Mouse (Mus musculus) brain, adult 2 months (tissue): ENCODE measurements at regions not wholly inside any gene's neighbourhood (a gene's known extent, or its start where the extent isn't known, plus 50 kb on each side); places are given as distances from the start of the nearest gene placed in this dataset.
"Not testable (repeated sequence)": the region's sequence is repeated elsewhere in the genome, so short reads cannot be mapped to it uniquely, and the experiment has no call there.

Experiments
- DNase-seq: peaks from one replicate; pipeline ENCODE4 v3.0.0; 2011; ENCODE audit warnings: low read depth, low spot score

DNA sequence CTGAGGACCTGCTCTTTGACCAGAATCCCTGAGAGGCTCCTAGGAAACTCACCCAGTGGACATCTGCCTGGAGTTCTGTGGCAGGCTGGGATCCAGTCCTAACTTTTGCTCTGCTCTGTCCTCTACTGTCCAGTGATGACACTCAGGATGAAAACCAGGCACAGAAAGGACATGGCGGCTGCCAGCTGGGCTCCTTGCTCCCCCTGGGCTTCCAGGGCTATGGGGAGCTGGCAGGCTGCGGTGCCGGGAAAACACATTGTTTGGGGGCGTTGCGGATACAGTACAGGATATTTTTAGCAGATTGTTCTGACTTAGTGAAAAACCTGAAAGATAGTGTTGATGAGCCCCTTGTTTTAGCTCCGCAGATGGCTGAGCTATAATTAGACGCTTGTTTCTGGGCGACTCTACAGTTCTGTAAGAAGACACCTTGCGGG is 94.2 kb upstream of the Klf13 start:
- peak; percentile 97 for DNase-seq

DNA sequence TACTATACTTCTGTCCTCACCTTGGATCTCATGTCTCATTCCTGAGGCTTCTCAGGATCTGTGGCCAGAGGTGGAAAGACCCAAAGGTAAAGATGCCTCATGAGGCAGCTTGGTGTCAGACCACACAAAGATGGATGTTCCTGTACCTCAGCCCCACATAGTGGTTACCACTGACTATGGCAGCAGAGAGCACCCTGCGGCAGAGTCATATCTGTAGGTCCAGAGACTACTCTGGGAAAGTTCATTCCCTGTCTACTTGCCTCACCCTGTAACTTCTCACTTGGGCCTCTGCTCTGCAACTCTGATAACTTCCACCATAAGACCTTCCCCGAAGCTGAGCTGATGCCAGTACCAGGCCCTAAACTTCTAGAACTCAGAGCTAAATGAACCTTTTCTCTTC is 91.9 kb upstream of the Klf13 start:
- DNase-seq: no peak

DNA sequence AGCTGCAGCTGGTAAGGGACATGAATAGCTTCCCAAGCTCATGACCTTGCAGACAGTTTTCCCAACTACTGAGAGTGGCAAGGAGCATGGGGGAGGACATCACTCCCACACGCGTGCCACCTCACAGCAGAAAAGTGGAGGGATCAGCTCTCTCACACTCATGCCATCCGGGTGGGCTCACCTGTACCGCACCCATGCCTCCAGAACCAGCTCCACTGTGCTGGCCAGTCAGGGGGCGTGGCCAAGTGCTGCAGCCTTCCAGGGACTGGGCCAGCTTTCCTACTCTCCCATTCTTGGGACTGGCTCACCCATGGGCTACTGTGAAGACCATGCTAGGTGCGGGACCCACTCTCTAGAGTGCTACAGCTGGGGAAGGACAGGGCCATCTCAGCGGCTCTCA is 88.4 kb upstream of the Klf13 start:
- DNase-seq: no peak

DNA sequence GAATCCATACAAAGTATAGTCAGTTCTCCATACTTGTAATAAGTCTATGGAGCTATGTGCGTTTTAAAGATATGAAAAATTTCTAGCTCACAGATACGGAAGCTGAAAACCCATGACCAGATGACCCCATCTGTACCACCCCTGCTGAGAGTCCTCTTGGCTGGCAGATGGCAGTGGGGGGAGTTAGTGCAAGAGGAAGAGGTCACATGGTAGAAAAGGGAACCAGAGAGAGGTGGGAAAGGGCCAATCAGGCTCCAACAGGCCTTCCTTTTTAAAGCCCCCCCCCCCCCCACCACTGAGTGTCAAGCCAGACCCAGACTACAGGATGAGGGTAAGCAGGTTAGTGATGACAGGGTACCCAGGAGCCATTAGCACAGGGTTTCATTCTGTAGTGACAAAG is 86.4 kb upstream of the Klf13 start:
- no peak for DNase-seq

DNA sequence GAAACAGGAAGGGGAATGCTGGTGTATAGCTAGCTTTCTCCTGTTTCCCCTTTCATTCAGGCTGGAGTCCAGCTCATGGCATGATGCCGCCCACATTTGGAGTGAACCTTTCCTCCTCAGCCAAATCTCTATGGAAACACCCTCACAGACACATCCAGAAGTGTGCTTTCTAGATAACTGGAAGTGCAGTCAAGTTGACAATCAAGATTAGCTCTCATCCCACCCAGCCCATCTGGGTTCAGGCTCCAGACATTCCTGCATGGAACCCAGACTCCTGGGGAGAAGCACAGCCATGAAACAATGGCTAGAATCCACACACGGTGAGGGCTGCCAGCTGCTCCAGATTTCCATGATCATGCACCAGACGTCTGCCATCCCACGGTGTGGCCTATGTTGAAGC is 85.5 kb upstream of the Klf13 start:
- peak; percentile 80 for DNase-seq

DNA sequence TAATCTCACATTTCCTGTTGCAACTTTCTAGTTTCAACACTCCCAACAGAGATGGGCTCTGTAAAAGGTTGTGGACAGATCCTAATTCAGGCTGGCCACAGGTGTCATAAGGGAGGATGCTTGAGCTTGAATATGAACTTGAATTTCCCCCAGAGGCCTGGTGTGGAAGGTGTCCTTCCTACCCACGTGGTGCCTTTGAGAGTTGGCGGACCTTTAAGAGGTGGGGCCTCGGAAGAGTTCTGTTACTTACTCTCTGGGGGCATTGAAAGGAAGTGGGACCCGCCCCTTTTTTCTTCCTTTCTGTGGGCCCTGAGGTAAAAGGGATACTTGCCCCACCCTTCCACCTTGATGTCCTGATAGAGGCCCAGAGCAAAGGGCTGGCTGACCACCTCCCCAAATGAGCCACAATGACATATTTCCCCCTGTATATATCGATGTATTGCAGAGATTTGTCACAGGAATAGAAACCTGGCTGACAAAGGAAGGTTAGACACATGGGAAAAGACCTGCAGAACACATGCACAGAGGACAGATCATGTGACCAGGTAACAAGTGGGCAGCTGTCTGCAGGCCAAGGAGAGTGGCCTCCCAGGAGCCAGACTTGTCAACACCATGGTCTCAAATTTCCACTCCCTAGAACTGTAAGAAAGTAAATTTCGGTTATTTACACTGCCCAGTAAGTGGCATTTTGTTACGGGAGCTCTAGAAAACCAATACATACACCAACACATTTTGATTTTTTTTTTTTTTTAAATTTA is 84.2 kb upstream of the Klf13 start:
- DNase-seq: no peak

DNA sequence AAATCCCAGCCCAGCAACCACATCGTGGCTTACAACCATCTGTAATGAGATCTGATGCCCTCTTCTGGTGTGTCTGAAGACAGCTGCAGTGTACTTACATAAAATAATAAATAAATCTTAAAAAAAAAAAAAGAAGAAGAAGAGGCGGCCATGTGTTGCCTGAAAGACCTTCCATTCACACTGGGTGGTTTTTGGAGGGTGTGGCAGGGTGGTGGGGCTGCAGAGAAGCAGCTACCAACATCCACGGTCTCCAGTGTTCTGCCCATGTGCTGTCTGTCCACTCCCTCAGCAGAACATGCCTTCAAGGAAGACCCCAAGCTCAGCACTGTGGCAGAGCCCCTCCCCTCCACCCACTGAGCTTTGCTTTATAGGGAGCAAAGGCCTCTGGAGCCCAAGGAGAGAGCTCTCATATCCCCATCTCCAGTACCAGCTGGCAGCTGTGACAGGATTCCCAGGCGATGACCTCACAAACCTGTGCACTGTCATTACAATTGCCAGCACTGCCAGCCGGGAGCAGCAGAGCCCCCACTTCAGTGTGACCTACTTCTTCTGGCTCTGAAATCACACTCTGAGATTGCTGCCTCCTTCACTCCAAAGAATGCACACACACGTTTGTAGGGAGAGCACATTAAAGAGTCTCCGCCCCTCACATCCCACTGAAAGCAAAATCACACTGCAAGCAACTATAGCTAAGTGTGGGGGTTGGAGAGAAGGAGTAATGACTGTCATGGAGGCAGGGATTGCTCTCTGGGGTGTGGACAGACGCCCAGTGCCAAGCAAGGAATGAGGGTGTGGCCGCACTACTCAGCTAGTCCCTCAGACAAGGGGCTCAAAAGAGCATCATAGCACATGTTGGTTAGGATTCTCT is 82.8 kb upstream of the Klf13 start:
- peak; percentile 94 for DNase-seq

DNA sequence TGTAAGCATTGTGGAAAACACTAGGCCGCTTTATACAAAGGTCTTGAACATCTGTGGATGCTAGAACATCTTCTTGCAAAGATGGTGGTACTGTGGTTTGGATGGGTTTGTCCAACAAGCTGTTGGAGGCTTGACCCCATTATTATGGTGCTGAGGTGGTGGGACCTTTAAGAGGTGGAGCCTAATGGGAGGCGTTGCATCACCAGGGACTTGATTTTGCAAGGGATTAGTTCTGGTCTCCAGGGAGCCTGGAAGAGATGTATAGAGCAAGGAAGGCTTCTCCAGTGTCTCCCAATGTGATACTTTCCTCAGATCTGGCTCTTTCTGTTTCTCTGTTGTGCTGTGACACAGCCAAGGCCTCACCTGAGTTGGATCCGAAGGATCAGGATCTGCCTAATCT is 79.4 kb upstream of the Klf13 start:
- no peak for DNase-seq

DNA sequence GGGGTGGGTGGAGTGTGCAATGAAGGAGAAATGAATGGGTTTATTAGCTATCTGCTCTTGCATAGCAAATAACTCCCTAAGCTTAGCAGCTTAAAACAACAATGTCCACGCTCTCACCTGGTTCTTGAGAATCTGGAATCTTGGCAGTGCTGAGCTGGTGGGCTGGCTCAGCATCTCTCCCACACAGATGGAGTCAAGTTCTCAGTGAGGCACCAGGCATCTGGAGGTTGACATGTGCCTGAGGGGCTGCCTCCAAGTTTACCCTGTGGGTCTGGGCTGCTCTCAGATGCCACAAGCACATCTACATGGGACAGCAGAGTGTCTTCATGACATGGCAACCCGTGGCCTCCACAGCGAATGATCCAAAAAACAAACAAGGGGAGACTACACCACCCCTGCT is 78.2 kb upstream of the Klf13 start:
- peak; percentile 42 for DNase-seq

DNA sequence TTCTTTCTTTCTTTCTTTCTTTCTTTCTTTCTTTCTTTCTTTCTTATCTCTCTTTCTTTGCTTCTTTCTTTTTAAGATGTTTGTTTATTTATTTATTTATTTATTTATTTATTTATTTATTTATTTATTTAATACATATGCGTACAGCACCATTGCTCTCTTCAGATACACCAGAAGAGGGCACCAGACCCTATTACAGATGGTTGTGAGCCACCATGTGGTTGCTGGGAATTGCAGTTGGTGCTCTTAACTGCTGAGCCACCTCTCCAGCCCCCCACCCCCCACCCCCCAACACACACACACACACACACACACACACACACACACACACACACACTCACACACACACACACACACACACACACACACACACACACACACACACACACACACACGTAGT is 76.4 kb upstream of the Klf13 start:
- not testable (repeated sequence) for DNase-seq

DNA sequence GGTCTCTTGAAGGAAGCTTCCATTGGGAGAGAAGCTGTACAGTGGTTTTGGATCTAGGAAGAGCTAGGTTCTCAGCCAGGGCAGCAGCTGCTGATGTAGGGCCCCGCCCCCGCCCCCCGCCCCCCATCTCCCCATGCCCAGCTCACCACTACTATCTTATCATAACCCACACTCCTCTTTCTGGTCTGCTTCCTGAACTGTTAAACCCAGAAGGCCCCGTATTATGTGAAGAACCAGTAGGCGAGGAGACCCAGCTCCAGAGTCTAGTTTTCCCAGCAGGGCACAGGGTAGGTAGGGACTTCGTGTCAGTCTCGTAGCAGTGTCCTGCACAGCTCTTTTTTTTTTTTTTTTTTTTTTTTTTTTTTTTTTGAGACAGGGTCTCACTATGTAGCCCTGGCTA is 75.5 kb upstream of the Klf13 start:
- DNase-seq: no peak

DNA sequence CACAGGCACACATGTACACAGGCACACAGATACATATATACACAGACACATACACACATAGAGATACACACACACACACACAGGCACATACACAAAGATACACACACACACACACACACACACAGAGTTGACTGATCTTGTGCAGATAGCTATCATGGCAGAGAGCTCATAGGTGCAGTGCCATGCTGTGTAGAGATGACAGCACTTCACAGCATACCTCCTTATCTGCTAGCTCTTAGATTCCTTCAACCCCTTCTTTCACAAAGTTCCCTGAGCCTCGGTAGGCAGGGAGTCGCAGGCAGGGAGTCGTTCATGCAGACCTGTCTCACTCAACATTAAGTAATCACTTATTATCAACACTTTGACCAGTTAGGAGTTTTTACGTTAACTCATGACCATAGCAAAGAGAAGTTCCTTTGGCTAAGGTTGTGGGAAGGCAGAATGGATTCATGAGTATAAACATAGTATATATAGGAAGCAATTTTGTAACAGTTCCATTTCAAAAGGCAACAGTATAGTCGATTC is 74.4 kb upstream of the Klf13 start:
- no peak for DNase-seq

DNA sequence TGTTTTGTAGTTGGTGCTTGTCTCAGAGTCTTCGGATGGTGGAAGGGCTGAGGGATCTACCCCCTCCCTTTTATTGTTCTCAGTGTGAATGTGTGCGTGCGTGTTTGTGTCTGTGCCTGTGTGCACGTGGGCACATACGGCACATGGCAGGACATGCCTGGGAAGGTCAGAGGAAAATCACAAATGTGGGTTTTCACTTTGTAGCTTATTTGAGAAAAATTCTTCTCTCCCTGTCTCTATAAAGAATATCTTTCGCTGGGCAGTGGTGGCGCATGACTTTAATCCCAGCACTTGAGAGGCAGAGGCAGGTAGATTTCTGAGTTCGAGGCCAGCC is 73.5 kb upstream of the Klf13 start:
- DNase-seq: no peak

DNA sequence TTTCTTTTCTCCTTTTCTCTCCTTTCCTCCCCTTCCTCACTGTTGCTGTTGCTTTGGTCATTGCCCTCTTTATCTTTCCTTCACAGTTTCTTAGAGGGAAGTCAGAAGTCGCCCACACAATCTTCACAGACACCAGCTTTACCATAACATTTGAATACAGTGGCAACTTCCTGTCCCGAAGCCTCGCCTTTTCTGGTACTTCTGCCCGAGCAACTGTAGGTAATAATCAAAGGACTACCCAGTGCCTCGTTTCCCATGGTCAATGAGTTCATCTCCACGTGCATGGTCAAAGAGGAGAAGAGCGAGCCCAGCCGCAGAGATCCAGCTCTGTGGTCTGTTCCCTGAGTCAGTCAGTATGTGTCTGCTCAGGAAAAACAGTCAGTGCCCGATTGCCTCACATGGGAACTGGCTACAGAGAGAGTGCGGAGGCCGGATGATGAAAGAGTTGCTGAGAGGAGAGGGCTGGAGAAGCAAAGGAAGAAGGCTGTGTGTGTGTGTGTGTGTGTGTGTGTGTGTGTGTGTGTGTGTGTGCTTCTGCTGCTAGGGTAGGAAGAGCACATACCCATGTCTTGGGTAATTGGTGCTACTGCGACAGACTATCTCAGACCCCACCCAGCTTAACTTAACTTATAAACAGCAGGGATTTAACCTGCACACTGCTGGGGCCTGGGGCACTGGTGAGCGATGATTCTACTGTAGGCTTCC is 73.0 kb upstream of the Klf13 start:
- DNase-seq: peak; percentile 72

DNA sequence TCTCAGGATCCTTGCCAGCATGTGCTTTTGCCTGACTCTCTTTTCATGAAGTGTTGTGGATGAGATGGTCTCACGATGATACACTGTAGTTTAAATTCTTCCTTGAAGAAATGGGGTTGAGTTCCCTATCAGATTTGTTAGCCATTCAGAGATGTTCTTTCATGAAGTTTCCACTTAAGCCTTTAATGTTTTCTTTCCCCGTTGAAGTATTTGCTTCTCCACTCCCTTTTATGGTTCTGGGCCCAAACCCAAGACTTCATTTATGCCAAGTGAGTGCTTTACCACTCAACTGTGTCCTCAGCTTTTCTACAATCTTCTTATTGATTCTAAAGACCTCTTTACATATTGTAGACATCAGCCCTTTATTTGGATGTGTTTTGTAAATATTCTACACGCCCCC is 71.9 kb upstream of the Klf13 start:
- no peak for DNase-seq

DNA sequence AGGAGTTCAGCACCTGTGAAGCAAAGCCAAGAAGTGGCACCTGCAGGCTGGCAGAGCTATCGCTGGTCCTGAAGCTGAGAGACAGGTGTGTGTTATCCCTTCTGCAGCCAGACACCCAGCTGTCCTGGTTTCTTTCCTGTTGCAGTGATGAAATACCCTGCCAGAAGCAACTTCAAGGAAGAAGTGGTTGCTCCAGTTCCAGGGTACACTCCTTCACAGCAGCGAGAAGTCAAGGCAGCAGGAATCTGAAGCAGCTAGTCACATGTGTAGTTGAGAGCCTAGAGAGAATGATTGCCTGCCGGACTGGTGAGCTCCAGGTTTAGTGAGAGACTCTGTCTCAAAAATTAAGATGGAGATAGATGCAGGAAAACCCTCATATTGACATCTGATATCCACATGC is 69.1 kb upstream of the Klf13 start:
- DNase-seq: no peak

DNA sequence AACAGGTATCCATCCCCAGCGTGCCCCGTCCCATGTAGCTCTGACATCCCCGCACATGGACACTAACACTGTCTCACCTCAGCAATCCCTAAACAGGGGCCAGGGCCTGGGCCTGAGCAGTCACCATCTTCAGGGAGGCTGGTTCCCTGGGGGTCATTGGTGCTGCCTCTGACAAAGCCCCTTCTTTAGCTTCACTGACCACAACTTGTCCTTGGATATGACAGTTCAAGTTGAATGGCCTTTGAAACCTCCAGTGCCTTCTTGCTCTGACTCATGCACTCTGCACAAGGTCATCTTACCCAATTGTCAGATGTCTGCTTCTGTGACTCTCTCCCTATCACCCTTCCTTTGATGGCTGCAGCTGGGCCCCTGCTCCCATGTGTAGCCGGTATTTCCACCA is 68.2 kb upstream of the Klf13 start:
- no peak for DNase-seq

DNA sequence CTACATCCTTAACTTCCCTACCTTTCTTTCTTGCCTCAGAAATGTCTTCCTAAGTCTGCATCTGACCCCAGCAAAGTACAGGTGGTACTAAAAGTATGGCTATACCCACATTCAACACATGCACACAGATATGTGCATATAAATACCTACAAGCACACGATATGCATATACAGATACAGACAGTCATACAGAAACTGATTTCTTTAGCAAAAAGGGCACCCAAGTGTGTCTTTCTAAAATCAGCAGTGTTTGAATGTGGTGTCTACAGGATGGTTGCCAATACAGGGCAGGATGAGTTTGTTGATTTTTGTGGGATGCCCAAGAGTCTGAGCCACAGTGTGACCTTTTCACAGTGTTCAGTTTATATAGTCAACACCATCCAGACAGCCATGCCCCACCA is 67.0 kb upstream of the Klf13 start:
- DNase-seq: no peak

DNA sequence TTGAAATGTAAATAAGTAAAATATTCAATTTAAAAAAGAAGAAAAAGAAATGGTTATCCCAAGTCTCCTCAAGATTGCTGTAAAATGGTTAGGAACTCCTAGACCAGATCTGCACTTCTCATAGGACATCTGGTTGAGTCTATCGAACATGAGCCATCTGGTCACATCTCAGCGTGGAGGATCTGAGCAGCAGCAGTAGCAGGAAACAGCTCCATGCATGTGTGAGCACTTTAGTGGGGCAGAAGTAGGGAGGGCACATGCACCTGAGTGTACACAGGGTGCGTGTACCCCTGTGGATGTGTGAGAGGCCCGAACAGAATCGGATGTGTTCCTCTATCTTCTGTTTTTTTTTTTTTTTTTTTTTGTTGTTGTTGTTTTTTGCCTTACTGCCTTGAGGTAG is 65.2 kb upstream of the Klf13 start:
- peak; percentile 65 for DNase-seq

DNA sequence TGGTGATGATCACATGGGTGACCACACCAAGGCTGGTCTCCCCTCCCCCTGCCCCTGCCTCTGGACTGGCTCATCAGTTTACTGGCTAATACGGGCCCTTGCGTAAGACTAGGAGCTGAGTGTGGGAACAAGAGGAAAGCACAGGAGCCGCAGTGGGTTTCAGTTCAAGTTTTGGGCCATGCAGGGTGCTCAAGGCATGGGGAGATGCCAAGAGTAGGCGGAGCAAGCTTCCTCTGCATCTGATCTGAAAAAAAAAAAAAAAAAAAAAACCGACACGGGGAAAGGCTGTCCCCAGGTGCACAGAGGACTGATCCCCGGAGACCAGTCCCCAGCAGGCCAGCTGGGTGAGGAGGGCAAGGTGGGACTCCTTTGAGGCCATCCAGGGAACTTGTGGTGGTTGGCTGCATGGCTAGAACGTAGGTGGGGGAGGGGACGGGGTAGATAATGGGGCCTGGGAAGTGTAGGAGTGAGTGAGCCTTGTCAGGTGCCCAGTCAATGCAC is 62.9 kb upstream of the Klf13 start:
- peak; percentile 59 for DNase-seq

DNA sequence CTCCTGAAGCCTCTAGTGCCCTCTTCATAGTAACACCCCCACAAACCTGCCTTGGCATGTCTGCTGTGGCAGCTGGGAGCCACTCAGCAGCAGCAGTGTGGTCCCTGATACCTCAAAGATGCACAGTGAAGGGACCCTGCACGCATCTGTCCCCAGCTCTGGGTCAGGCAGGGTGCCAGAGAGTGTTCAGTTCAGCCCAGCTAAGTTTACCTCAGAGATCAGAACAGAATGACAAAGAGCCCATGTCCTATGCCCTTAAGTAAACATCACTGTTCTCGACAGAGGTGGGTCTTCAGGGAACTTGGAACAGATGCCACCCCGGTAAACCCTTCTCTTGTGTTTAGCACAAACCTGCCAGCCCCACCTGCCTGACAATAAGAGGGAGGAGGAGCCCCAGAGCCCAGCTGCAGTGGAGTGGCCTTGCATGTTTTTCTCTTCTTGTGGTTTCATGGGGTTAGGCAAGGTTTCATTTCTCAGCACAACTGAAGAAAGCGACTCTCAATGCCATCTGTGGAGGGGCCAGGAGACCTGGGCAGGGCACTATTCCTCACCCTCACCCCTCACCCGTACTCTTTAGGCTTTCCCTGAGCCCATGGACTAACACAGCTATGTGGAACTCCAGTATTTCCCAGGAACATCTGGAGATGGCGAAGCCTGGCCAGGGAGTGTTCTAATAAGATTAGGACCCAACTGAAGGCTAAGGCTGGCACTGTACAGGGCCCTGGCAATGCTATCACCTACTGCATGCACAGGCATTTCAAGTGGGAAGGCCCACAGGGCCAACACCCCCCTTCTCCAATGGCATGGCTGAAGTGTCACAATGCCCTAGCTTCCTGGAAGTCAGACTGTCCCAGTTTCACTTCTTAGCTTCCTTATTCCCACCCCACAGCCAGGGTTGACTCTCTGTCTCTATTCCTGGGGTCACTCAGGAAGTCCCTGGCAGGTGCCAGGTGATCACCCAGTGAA is 60.6 kb upstream of the Klf13 start:
- DNase-seq: no peak
